Mouse (Mus musculus) natural killer cell, adult 2 months (primary cell): ENCODE measurements around the gene Fam227a.
"Not testable (repeated sequence)": the region's sequence is repeated elsewhere in the genome, so short reads cannot be mapped to it uniquely, and the experiment has no call there.

Experiments
- DNase-seq, 2 experiments: peaks; one replicate each; pipeline ENCODE4 v3.0.0; 2022; ENCODE audit warnings: low spot score in 2 of 2

Fam227a gene

GRCm38 (mm10) chr15:79683707-79684465, 25.1 kb upstream of the Fam227a start:
- no peak for DNase-seq

- DNase-seq: no peak
Measured at GRCm38 (mm10) chr15:79683146-79683545, 24.4 kb upstream of the Fam227a start.

DNA sequence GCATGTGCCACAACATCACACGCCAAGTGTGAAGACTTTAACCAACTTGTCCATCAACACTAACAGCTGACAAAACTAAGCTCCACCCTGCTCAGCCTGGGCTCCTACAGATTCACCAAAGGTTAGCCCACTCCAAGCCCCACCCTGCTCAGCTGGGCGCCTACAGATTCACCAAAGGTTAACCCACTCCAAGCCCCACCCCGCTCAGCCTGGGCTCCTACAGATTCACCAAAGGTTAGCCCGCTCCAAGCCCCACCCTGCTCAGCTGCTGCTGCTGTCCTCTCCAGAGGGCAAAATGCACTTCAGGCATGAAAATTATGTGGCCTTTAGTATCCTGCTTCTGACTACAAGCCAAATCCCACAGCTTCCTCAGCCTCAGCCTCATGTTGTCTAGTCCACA, 23.2 kb upstream of the Fam227a start:
- no peak for DNase-seq

GRCm38 (mm10) chr15:79677936-79678335, 19.2 kb upstream of the Fam227a start:
- no peak for DNase-seq

DNA sequence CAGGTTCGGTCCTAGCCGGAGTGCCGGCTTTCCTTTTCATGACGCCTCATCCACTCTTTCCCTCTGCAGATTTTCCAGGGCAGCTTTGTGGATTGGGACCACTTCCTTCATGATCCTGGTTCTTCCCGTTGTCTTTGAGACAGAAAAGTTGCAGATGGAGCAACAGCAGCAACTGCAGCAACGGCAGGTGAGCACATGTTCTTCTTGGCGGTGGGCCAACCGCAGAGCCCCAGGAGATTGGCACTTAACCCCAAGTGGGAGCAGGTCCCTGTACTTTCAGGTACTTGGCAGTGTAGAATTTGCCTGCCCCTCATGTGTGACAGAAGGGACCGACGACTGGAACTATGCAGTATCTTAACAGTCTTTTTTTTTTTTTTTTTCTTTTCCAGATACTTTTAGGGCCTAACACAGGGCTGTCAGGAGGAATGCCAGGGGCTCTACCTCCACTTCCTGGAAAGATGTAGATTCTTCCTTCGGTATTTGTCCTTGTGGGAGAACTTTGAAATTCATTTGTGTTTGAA, 13.1 kb upstream of the Fam227a start:
- DNase-seq: not testable (repeated sequence)

DNA sequence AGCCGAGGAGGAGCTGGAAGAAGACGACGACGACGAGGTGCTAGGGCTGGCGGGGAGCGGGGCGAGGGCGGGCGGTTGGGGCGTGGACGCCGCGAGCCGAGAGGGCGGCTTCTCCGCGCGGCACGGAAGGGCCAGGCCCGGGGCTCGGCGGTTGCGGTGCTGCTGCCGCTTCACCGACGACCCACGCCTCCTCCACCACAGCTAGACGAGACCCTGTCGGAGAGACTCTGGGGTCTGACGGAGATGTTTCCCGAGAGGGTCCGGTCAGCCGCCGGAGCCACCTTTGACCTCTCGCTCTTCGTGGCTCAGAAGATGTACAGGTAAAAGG, 12.2 kb upstream of the Fam227a start:
- DNase-seq: no peak

- peak; percentile 85 to 89 for DNase-seq
Measured at GRCm38 (mm10) chr15:79670249-79670971, 11.7 kb upstream of the Fam227a start, which contains the start of gene Tomm22. Gene Tomm22 (plus strand): TSS chr15:79670861.

DNA sequence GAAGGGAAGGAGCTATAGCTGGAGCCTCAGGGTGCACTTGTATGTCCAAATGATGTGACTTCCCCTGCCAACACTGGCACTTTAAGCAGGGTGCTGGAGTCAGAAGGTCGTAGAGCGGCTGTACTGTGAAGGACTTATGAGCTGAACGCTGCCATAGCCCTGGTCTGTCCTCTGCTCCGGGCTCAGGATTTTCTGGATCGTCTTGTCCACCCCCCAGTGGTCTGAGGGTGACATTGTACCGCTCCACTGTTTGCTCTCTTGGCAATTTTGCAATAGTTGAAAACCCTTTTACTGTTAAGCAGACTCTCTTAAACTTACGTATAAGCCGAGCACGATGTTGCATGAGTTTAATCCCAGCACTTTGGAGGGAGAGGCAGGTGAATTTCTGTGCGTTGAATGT, 10.4 kb upstream of the Fam227a start:
- no peak for DNase-seq

DNA sequence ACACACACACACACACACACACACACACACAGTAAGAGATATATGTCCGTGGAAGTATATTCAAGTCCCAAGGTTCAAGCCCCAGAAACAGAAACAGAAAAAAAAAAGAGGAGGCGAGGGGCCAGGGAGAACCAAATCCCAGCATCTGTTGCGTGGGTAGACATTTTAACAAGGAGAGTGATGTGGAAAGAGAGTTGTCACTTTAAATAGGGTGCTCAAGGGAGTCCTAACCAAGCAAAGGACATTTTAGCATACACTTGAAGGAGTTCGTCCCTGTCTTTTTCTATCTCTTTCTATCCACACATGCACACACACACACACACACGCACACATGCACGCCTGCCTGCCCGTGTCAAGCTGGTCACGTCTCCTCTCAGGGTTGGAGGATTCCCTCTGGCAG, 5.9 kb upstream of the Fam227a start:
- no peak for DNase-seq

DNA sequence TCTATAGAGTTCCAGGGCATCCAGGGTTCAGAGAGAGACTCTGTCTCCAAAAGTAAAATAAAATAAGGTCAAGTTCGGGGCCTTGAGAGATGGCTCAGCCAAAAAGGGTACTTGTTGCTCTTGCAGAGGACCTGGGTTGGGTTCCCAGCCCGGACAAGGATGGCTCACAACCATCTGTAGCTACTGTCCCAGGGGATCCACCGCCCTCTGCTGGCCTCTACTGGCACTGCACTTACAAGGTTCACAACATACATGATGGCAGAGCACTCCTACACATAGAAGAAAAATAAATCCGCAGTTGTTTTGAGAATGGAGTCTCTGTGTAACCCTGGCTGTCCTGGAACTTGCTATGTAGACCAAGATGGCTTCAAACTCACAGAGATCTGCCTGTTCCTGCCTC, 3.1 kb upstream of the Fam227a start:
- DNase-seq: peak; percentile 45 to 66

- peak; percentile 81 to 86 for DNase-seq
Measured at GRCm38 (mm10) chr15:79657837-79658530, 772 bp downstream of the Fam227a start.

GRCm38 (mm10) chr15:79656451-79656850, 2.3 kb downstream of the Fam227a start:
- DNase-seq: no peak

- peak in 1 of 2 experiments; percentile 34 for DNase-seq
Measured at GRCm38 (mm10) chr15:79651481-79651880, 7.3 kb downstream of the Fam227a start.

DNA sequence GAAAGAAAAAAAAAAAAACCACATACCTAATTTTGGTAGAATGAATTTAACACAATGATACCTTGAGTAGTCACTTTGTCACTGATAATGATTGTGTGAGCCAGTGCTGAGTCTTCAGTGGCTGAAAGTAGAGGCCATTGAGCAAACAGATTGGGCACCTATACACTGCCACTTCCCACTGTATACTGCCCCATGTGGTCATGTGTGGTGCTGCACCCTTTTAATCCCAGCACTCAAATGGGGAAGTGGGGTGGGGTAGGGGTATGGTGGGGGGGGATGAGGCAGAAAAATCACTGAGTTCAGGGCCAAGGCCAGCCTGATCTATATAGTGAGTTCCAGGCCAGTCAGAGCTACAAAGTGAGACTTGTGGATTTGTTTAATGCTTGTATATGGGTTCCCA, 8.2 kb downstream of the Fam227a start:
- peak; percentile 39 to 70 for DNase-seq

DNA sequence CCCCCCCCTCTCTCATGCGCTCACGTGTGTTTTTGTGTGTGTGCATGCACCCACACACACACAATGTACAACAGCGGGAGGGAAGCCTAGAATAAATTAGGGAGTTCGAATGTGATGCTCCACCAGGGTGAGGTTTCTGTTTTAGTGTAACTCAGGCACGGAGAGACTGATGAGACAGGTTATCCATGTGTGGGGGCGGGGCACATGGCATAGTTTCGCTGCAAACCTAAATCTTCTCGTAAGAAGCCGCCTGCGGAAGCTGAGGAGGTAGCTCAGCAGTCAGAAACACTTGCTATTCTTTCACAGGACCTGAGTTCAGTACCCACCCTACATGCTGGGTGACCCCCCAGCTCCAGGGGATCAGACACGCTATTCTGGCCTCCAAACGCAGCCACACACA, 10.6 kb downstream of the Fam227a start:
- no peak for DNase-seq

- no peak for DNase-seq
Measured at GRCm38 (mm10) chr15:79645483-79645882, 13.3 kb downstream of the Fam227a start.

DNA sequence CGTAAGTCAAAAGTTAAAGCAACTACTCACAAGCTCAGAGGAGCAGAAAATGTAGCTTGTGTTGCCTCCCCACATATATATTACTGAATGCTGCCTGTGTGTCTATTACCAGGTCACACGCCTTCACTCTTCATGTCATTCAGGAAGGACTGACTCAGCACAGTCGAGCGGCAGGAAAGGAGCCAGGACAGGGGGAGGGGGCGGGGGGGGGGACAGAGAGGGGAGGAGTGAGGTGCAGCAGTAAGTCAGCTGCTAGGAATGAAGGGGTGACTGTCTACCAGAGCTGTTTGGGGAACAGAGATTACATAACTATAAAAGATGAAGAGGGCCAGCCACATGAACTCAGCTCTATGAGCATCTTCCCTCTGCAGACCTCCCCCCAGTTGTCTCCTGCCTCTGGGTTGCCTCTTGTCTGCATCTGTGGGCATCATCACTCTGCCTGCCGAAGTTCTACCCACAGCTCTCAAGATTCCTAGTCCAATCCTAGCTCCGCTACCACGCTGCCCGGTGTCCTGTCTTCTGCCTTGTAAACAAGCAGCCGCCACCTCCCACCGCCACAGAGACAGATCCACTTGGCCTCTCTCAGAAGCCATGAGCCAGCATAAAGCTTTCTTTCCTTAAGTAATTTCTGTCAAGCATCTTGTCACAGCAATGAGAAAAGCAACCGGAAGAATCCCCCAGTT, 17.5 kb downstream of the Fam227a start:
- DNase-seq: no peak

- DNase-seq: no peak
Measured at GRCm38 (mm10) chr15:79630471-79630870, 28.3 kb downstream of the Fam227a start.

- DNase-seq: no peak
Measured at GRCm38 (mm10) chr15:79619770-79620414, 38.9 kb downstream of the Fam227a start.

DNA sequence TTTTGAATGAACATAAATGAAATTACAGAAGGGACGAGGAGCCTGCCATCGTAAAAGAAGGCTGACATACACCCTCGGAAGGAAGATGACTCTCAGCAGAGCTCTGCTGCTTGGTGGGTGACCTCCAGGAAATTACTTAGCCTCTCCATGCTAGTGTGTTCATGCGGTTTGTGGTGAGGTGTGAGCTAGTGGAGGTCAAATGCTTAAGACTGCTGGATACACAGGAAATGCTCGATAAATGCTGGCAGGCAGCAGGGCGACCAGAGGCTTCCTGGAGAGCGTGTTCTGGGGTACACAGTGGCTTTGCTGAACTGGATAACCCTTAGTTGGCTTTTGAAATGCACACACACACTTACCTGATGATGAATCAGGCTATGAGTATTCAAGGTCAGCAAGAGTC, 40.3 kb downstream of the Fam227a start:
- peak in 1 of 2 experiments; percentile 30 for DNase-seq

GRCm38 (mm10) chr15:79617135-79617534, 41.6 kb downstream of the Fam227a start:
- no peak for DNase-seq
